8 mouse cellular contexts compared by ENCODE assay signal in the genomic region with DNA sequence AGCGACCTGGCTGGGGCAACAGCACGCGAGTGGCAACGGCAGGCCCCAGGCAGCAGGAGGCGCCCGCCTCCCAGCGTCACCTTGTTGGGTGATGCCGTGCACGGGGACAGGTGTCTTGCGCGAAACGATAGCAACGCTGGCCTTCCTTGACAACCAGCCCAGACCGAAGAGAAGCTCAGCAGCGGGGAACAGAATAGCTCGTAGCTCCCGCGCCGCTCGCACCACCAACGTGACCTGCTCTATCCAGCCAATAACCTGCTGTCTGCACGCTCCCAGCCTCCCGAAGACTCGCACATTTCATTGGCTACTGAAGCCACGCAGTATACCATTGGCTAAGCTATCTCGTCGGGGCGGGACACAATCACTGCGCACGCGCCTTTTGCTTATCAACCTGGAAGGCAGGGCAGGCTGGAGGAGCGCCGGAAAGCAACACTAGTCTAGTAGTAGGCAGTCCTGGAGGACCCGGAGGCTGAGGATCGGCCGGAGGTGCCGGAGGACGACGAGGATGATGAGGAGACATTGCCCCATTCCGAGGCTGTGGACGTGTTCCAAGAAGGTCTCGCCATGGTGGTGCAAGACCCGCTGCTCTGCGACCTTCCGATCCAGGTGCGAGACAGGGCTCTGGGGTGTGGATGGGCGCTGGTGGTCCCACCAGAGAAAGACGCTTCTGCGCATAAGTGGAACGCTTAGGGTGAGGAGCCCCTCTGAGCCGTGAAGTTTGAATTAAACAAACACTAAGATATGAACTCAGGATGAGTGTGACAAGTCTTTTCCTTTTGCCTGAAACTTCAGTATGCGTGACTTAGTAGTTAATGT. TPM values are rescaled to one million over a fixed set of nuclear protein-coding genes. Genes with fewer than 3 reads are reported as not detected.
DNase-seq lines count a peak whose midpoint lies in the region; ATAC-seq and TF ChIP-seq lines count a peak whose summit lies in the region.

A gene (plus strand): TSS at position 358 of the 816 bp plus-strand sequence.

- no peaks in the 10 kb centered on the region; the same call in 1 of the 2 replicates for H3K27me3 ChIP-seq in forebrain, embryonic 16.5 days (replicated peaks; ENCODE audit: control insufficient read depth, insufficient read depth, low read length)
- H3K27me3 ChIP-seq in lung, embryonic 14.5 days (ENCODE audit: insufficient read depth, low read length): no peaks in the 10 kb centered on the region
- no peaks in the 10 kb centered on the region for H3K27me3 ChIP-seq in thymus, adult 2 months (ENCODE audit: control insufficient read depth, insufficient read depth, low read length)

- peak within 1 kb of the TSS; percentile 78 to 81 for H3K4me3 ChIP-seq in ES-E14 (ENCODE audit: insufficient read depth in 1 of 2, low read depth in 1 of 2, low read length in 2 of 2, poor library complexity in 1 of 2, severe bottlenecking in 1 of 2)
- peak within 1 kb of the TSS; percentile 63 for H3K4me3 ChIP-seq in forebrain, embryonic 16.5 days (replicated peaks; ENCODE audit: low read length)
- H3K4me3 ChIP-seq in layer of hippocampus, adult 2 months: peak within 1 kb of the TSS; percentile 78
- peak within 1 kb of the TSS; percentile 56 for H3K4me3 ChIP-seq in lung, embryonic 14.5 days (ENCODE audit: low read depth, low read length)
- peak within 1 kb of the TSS; percentile 87 for H3K4me3 ChIP-seq in olfactory bulb, adult 2 months (ENCODE audit: insufficient read depth, low read depth, low read length)
- H3K4me3 ChIP-seq in thymus, adult 2 months (ENCODE audit: control insufficient read depth, insufficient read depth, low read length): peak within 1 kb of the TSS; percentile 87

- peaks cover 23% of the 10 kb centered on the region; the same call in 1 of the 2 replicates for H3K36me3 ChIP-seq in ES-E14 (ENCODE audit: control insufficient read depth, insufficient read depth, low read length, poor library complexity, severe bottlenecking)
- no peaks in the 10 kb centered on the region for H3K36me3 ChIP-seq in forebrain, embryonic 16.5 days (ENCODE audit: control insufficient read depth, insufficient read depth)
- peaks cover 26% of the 10 kb centered on the region for H3K36me3 ChIP-seq in lung, embryonic 14.5 days (ENCODE audit: insufficient read depth)
- H3K36me3 ChIP-seq in thymus, adult 2 months (ENCODE audit: control insufficient read depth, insufficient read depth, low read length): peaks cover 6% of the 10 kb centered on the region; the same call in 1 of the 2 replicates

- TF ChIP-seq POLR2A in olfactory bulb, adult 2 months (IDR thresholded peaks at IDR 0.05; ENCODE audit: insufficient read depth, low read depth, low read length): peak; percentile 41; the same call in 1 of the 2 replicates
- TF ChIP-seq POLR2A in thymus, adult 2 months (IDR thresholded peaks at IDR 0.05; ENCODE audit: control insufficient read depth, extremely low read depth, insufficient read depth, low read length, poor library complexity): peak; percentile 84

- peak; percentile 100 for ATAC-seq in forebrain, embryonic 16.5 days
- peak; percentile 100 for ATAC-seq in lung, embryonic 14.5 days (ENCODE audit: insufficient read depth)

- peak; percentile 97 for DNase-seq in ES-E14 (ENCODE audit: low read depth, low spot score)
- DNase-seq in cerebellum, adult 11-12 months: peak; percentile 96
- DNase-seq in heart, postnatal 36 days: peak; percentile 92 to 94
- peak; percentile 92 to 97 for DNase-seq in layer of hippocampus, adult 2 months (ENCODE audit: low spot score in 2 of 2)
- DNase-seq in lung, embryonic 14.5 days: peak; percentile 99
- peak; percentile 95 for DNase-seq in thymus, adult 2 months

- peak; percentile 62 for TF ChIP-seq CTCF in layer of hippocampus, adult 2 months (conservative IDR thresholded peaks at IDR 0.05)
- peak; percentile 70 for TF ChIP-seq CTCF in lung, embryonic 14.5 days (IDR thresholded peaks at IDR 0.05; ENCODE audit: low read depth)
- TF ChIP-seq CTCF in olfactory bulb, adult 2 months (IDR thresholded peaks at IDR 0.05; ENCODE audit: insufficient read depth, low read depth, low read length): peak; percentile 35; the same call in 1 of the 2 replicates
- peak; percentile 59; the same call in 1 of the 2 replicates for TF ChIP-seq CTCF in thymus, adult 2 months (IDR thresholded peaks at IDR 0.05; ENCODE audit: borderline replicate concordance, control insufficient read depth, extremely low read depth, insufficient read depth, low read length, poor library complexity)

- peaks cover 0 to 3% of the 10 kb centered on the region in 2 experiments; a peak in 2 of 4 replicates for H3K4me1 ChIP-seq in ES-E14 (ENCODE audit: control insufficient read depth in 2 of 2, insufficient read depth in 2 of 2, low read length in 2 of 2, poor library complexity in 1 of 2)
- peaks cover 9% of the 10 kb centered on the region for H3K4me1 ChIP-seq in forebrain, embryonic 16.5 days (replicated peaks; ENCODE audit: control insufficient read depth, insufficient read depth, low read length)
- H3K4me1 ChIP-seq in lung, embryonic 14.5 days (ENCODE audit: insufficient read depth): no peaks in the 10 kb centered on the region
- H3K4me1 ChIP-seq in olfactory bulb, adult 2 months (ENCODE audit: control insufficient read depth, insufficient read depth, low read length): peaks cover 7% of the 10 kb centered on the region; the same call in 1 of the 2 replicates
- peaks cover 13% of the 10 kb centered on the region for H3K4me1 ChIP-seq in thymus, adult 2 months (replicated peaks; ENCODE audit: control insufficient read depth, insufficient read depth, low read length)

- peak within 1 kb of the TSS; percentile 77 for H3K9ac ChIP-seq in ES-E14 (ENCODE audit: insufficient read depth, low read depth, low read length, poor library complexity, severe bottlenecking)
- H3K9ac ChIP-seq in forebrain, embryonic 16.5 days (replicated peaks; ENCODE audit: low read depth, low read length): peak within 1 kb of the TSS; percentile 69
- H3K9ac ChIP-seq in lung, embryonic 14.5 days: peak within 1 kb of the TSS; percentile 64

- H3K4me2 ChIP-seq in forebrain, embryonic 16.5 days (ENCODE audit: low read length): peak within 1 kb of the TSS; percentile 77
- H3K4me2 ChIP-seq in lung, embryonic 14.5 days: peak within 1 kb of the TSS; percentile 66

- WGBS in forebrain, embryonic 16.5 days: under 1% methylated on average over 52 of the region's 52 CpGs
- WGBS in lung, embryonic 14.5 days: under 1% methylated on average over 52 of the region's 52 CpGs
- under 1% methylated on average over 52 of the region's 52 CpGs for WGBS in olfactory bulb, adult 2 months
- under 1% methylated on average over 52 of the region's 52 CpGs for WGBS in thymus, adult 2 months

- intact Hi-C loops in heart, postnatal 36 days (cut with DNase I): loop anchor here (5.0 kb wide), 1 partner anchor 37 kb away; no protein-coding TSS in a partner anchor

- in situ Hi-C loops in ES-E14 (cut with MboI; ENCODE audit: low sequenced_read_pairs in 2 of 2, unreplicated experiment in 2 of 2): no loop called here

- H3K9me3 ChIP-seq in ES-E14 (ENCODE audit: control insufficient read depth, insufficient read depth, low read depth, low read length): no peaks in the 10 kb centered on the region
- H3K9me3 ChIP-seq in forebrain, embryonic 16.5 days (ENCODE audit: control insufficient read depth, low read length): no peaks in the 10 kb centered on the region
- no peaks in the 10 kb centered on the region for H3K9me3 ChIP-seq in lung, embryonic 14.5 days (ENCODE audit: low read depth, low read length)

- H3K27ac ChIP-seq in ES-E14 (ENCODE audit: insufficient read depth, low read depth, low read length, poor library complexity, severe bottlenecking): no peak within 1 kb of the TSS; the same call in 1 of the 2 replicates
- H3K27ac ChIP-seq in forebrain, embryonic 16.5 days (ENCODE audit: low read length): no peak within 1 kb of the TSS
- peak within 1 kb of the TSS; percentile 46 for H3K27ac ChIP-seq in layer of hippocampus, adult 2 months
- peak within 1 kb of the TSS; percentile 50; the same call in 1 of the 2 replicates for H3K27ac ChIP-seq in lung, embryonic 14.5 days (ENCODE audit: low read depth)
- H3K27ac ChIP-seq in olfactory bulb, adult 2 months (ENCODE audit: insufficient read depth, low read depth, low read length): no peak within 1 kb of the TSS
- no peak within 1 kb of the TSS for H3K27ac ChIP-seq in thymus, adult 2 months (ENCODE audit: control insufficient read depth, insufficient read depth, low read length)

TF ChIP-seq in ES-E14, 5 proteins besides CTCF, POLR2A, EP300 and RAD21:
- TF ChIP-seq CHD2 (IDR thresholded peaks at IDR 0.05; ENCODE audit: low read depth, low read length) (peak; percentile 68; the same call in 1 of the 2 replicates), MAFK (IDR thresholded peaks at IDR 0.05; ENCODE audit: insufficient read depth, low read depth, low read length) (no peak), ZNF384 (IDR thresholded peaks at IDR 0.05; ENCODE audit: low read depth, low read length) (no peak), ZC3H11A (IDR thresholded peaks at IDR 0.05; ENCODE audit: borderline replicate concordance, low read depth, low read length) (0 out of 2 replicates have a peak, but pooled peaks have one; percentile 15), HCFC1 (IDR thresholded peaks at IDR 0.05; ENCODE audit: borderline replicate concordance, insufficient read depth, low read length) (no peak)

RNA-seq across cellular contexts. Expression of the gene that starts here (rescaled TPM):
- 79.5 and 85.4 TPM in 2 replicates for total RNA-seq in ES-E14 (2012; rRNA removed)
- polyA plus RNA-seq in forebrain, embryonic 16.5 days (2015; fragmentation: Nextera tagmentation; extraction: Ambion mirVana): 45.0 and 45.6 TPM in 2 replicates
- 10 to 100 TPM; 11.1 to 12.2 TPM for total RNA-seq in heart, postnatal 36 days (2021)
- total RNA-seq in layer of hippocampus, adult 2 months (2021): 10 to 100 TPM; 20.6 to 22.4 TPM
- polyA plus RNA-seq in lung, embryonic 14.5 days (2014; fragmentation: Nextera tagmentation; extraction: Ambion mirVana): 62.8 and 71.4 TPM in 2 replicates
- polyA plus RNA-seq in olfactory bulb, adult 2 months (2012; ENCODE audit: insufficient read depth, insufficient read length, low replicate concordance, missing spikeins): not detected in 2 replicates
- polyA plus RNA-seq in thymus, adult 2 months (2012; rRNA removed): 56.3 and 66.1 TPM in 2 replicates

Comparison
In these comparisons a context has a peak if more than half of its experiments do, and no peak if none do; other contexts are left out.
1. RNA of the gene that starts here (polyA plus RNA-seq): 62.8 to 71.4 TPM in lung, embryonic 14.5 days, 56.3 to 66.1 TPM in thymus, adult 2 months and 45.0 to 45.6 TPM in forebrain, embryonic 16.5 days; not detected in olfactory bulb, adult 2 months; every median in the first group is over 10 times any median in the second.
2. H3K27ac ChIP-seq: peak in layer of hippocampus, adult 2 months (single experiment) and lung, embryonic 14.5 days (single experiment); none in ES-E14 (single experiment), forebrain, embryonic 16.5 days (single experiment), olfactory bulb, adult 2 months (single experiment) and thymus, adult 2 months (single experiment).
3. Peak in every context shown above with its lines, with median percentiles within 50 percentile points of each other: DNase-seq, H3K4me3 ChIP-seq, H3K9ac ChIP-seq and CTCF ChIP-seq.